Mouse (Mus musculus): Measurements from ENCODE around the gene Prtg. TPM values are rescaled to one million over a fixed set of nuclear protein-coding genes. Genes with fewer than 3 reads are reported as not detected.

The Prtg gene
- polyA plus RNA-seq, 1 experiment = not detected

- Histone ChIP-seq H3K9me3 (ENCODE audit: control insufficient read depth, low read length) (no peaks in the 10 kb centered on the region), H3K4me1 (ENCODE audit: control insufficient read depth) (no peaks in the 10 kb centered on the region), H3K36me3 (ENCODE audit: control insufficient read depth) (no peaks in the 10 kb centered on the region), H3K4me3 (replicated peaks) (no peak overlapping the region), H3K27me3 (ENCODE audit: control insufficient read depth) (no peaks in the 10 kb centered on the region)
- TF ChIP-seq GATA1 (IDR thresholded peaks at IDR 0.05; ENCODE audit: low read length) (no peak), TAL1 (IDR thresholded peaks at IDR 0.05; ENCODE audit: low read length) (no peak)
These were observed 19.3 kb downstream of the Prtg start for GRCm38 (mm10) chr9:72825976-72826375.

- Histone ChIP-seq H3K4me1 (ENCODE audit: control insufficient read depth) (no peaks in the 10 kb centered on the region), H3K36me3 (ENCODE audit: control insufficient read depth) (no peaks in the 10 kb centered on the region), H3K27me3 (ENCODE audit: control insufficient read depth) (no peaks in the 10 kb centered on the region), H3K9me3 (ENCODE audit: control insufficient read depth, low read length) (no peaks in the 10 kb centered on the region), H3K4me3 (replicated peaks) (no peak overlapping the region)
- TF ChIP-seq TAL1 (IDR thresholded peaks at IDR 0.05; ENCODE audit: low read length) = no peak
- no peak for TF ChIP-seq GATA1 (IDR thresholded peaks at IDR 0.05; ENCODE audit: low read length)
These were observed 22.1 kb downstream of the Prtg start for GRCm38 (mm10) chr9:72828616-72829257.

- H3K9me3 ChIP-seq (ENCODE audit: control insufficient read depth, low read length) = no peaks in the 10 kb centered on the region
- H3K4me3 ChIP-seq (replicated peaks) = no peak overlapping the region
- no peaks in the 10 kb centered on the region for H3K4me1 ChIP-seq (ENCODE audit: control insufficient read depth)
- TF ChIP-seq TAL1 (IDR thresholded peaks at IDR 0.05; ENCODE audit: low read length) (no peak), GATA1 (IDR thresholded peaks at IDR 0.05; ENCODE audit: low read length) (no peak)
- no peaks in the 10 kb centered on the region for H3K27me3 ChIP-seq (ENCODE audit: control insufficient read depth)
- no peaks in the 10 kb centered on the region for H3K36me3 ChIP-seq (ENCODE audit: control insufficient read depth)
These were observed 27.5 kb downstream of the Prtg start for GRCm38 (mm10) chr9:72833992-72834696.

- Histone ChIP-seq H3K27me3 (ENCODE audit: control insufficient read depth) (no peaks in the 10 kb centered on the region), H3K9me3 (ENCODE audit: control insufficient read depth, low read length) (no peaks in the 10 kb centered on the region), H3K36me3 (ENCODE audit: control insufficient read depth) (no peaks in the 10 kb centered on the region), H3K4me3 (replicated peaks) (no peak overlapping the region), H3K4me1 (ENCODE audit: control insufficient read depth) (no peaks in the 10 kb centered on the region)
- no peak for TF ChIP-seq GATA1 (IDR thresholded peaks at IDR 0.05; ENCODE audit: low read length)
- no peak for TF ChIP-seq TAL1 (IDR thresholded peaks at IDR 0.05; ENCODE audit: low read length)
These were observed 28.3 kb downstream of the Prtg start for GRCm38 (mm10) chr9:72835007-72835406.

GRCm38 (mm10) chr9:72836708-72837495, 30.2 kb downstream of the Prtg start:
- Histone ChIP-seq H3K4me1 (ENCODE audit: control insufficient read depth) (no peaks in the 10 kb centered on the region), H3K36me3 (ENCODE audit: control insufficient read depth) (no peaks in the 10 kb centered on the region), H3K4me3 (replicated peaks) (no peak overlapping the region), H3K27me3 (ENCODE audit: control insufficient read depth) (no peaks in the 10 kb centered on the region), H3K9me3 (ENCODE audit: control insufficient read depth, low read length) (no peaks in the 10 kb centered on the region)
- TF ChIP-seq GATA1 (IDR thresholded peaks at IDR 0.05; ENCODE audit: low read length) (no peak), TAL1 (IDR thresholded peaks at IDR 0.05; ENCODE audit: low read length) (no peak)

- Histone ChIP-seq H3K9me3 (ENCODE audit: control insufficient read depth, low read length) (no peaks in the 10 kb centered on the region), H3K36me3 (ENCODE audit: control insufficient read depth) (no peaks in the 10 kb centered on the region), H3K27me3 (ENCODE audit: control insufficient read depth) (no peaks in the 10 kb centered on the region), H3K4me3 (replicated peaks) (no peak overlapping the region), H3K4me1 (ENCODE audit: control insufficient read depth) (no peaks in the 10 kb centered on the region)
- no peak for TF ChIP-seq TAL1 (IDR thresholded peaks at IDR 0.05; ENCODE audit: low read length)
- TF ChIP-seq GATA1 (IDR thresholded peaks at IDR 0.05; ENCODE audit: low read length) = no peak
These were observed 31.0 kb downstream of the Prtg start for GRCm38 (mm10) chr9:72837598-72838160.

GRCm38 (mm10) chr9:72838256-72838655, 31.6 kb downstream of the Prtg start:
- Histone ChIP-seq H3K36me3 (ENCODE audit: control insufficient read depth) (no peaks in the 10 kb centered on the region), H3K4me3 (replicated peaks) (no peak overlapping the region), H3K4me1 (ENCODE audit: control insufficient read depth) (no peaks in the 10 kb centered on the region), H3K27me3 (ENCODE audit: control insufficient read depth) (no peaks in the 10 kb centered on the region), H3K9me3 (ENCODE audit: control insufficient read depth, low read length) (no peaks in the 10 kb centered on the region)
- TF ChIP-seq TAL1 (IDR thresholded peaks at IDR 0.05; ENCODE audit: low read length) (no peak), GATA1 (IDR thresholded peaks at IDR 0.05; ENCODE audit: low read length) (no peak)

GRCm38 (mm10) chr9:72839346-72839990, 32.8 kb downstream of the Prtg start:
- Histone ChIP-seq H3K36me3 (ENCODE audit: control insufficient read depth) (no peaks in the 10 kb centered on the region), H3K4me1 (ENCODE audit: control insufficient read depth) (no peaks in the 10 kb centered on the region), H3K9me3 (ENCODE audit: control insufficient read depth, low read length) (no peaks in the 10 kb centered on the region), H3K27me3 (ENCODE audit: control insufficient read depth) (no peaks in the 10 kb centered on the region), H3K4me3 (replicated peaks) (no peak overlapping the region)
- TF ChIP-seq TAL1 (IDR thresholded peaks at IDR 0.05; ENCODE audit: low read length) (no peak), GATA1 (IDR thresholded peaks at IDR 0.05; ENCODE audit: low read length) (no peak)
